Mouse (Mus musculus): Measurements from ENCODE around the gene D430019H16Rik. TPM values are rescaled to one million over a fixed set of nuclear protein-coding genes. Genes with fewer than 3 reads are reported as not detected.

Gene D430019H16Rik
- polyA plus RNA-seq, 1 experiment from 2014 or later: 13.8 TPM

Other genes with a start within 250 kb of the D430019H16Rik start
- not detected in 2 replicates for gene Tcl1, start 231.1 kb upstream of the D430019H16Rik start, polyA plus RNA-seq (2015; fragmentation: Nextera tagmentation; extraction: Ambion mirVana)
- gene Tunar, start 120.0 kb upstream of the D430019H16Rik start, polyA plus RNA-seq (2015; fragmentation: Nextera tagmentation; extraction: Ambion mirVana): 5.0 and 5.4 TPM in 2 replicates
- 0.38 and 0.64 TPM in 2 replicates for gene Bdkrb2, start 109.4 kb downstream of the D430019H16Rik start, polyA plus RNA-seq (2015; fragmentation: Nextera tagmentation; extraction: Ambion mirVana)
- 0.20 TPM in 1 of 2 replicates, not detected in the other for gene Bdkrb1, start 149.2 kb downstream of the D430019H16Rik start, polyA plus RNA-seq (2015; fragmentation: Nextera tagmentation; extraction: Ambion mirVana)
- 29.9 and 30.5 TPM in 2 replicates for gene Gskip, start 231.0 kb downstream of the D430019H16Rik start, polyA plus RNA-seq (2015; fragmentation: Nextera tagmentation; extraction: Ambion mirVana)
- 15.5 and 16.6 TPM in 2 replicates for gene Atg2b, start 231.4 kb downstream of the D430019H16Rik start, polyA plus RNA-seq (2015; fragmentation: Nextera tagmentation; extraction: Ambion mirVana)

All from forebrain, embryonic 15.5 days (tissue).